Mouse (Mus musculus): ENCODE measurements around the gene Sepsecs.

DNA sequence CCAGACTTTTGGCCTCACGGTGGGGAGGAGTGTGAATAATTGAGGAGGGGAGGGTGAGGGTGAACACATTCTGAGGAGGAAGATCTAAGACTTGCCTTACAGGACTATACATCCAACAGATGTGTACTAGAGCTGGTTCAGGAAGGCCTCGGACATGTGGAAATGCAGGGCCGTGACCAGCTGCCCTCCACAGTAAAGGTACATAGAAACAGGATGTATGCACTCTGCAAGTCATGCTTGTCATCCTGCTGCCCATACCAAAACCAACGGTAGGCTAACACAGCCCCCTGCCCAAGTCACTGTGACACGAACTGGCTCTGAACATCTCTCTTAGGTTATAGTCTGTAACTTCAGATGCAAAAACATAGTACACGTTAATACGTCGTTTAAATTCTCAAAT is 30.6 kb downstream of the Sepsecs start:
- TF ChIP-seq GATA1 (IDR thresholded peaks at IDR 0.05; ENCODE audit: low read length) (no peak), TAL1 (IDR thresholded peaks at IDR 0.05; ENCODE audit: low read length) (no peak)

Measured in erythroblast, embryonic 14.5 days (primary cell).